Mouse (Mus musculus): Measurements from ENCODE around the gene Wbp11. TPM values are rescaled to one million over a fixed set of nuclear protein-coding genes. Genes with fewer than 3 reads are reported as not detected.

Wbp11 gene
- polyA plus RNA-seq, 1 experiment from 2014 or later: 165 TPM

DNA sequence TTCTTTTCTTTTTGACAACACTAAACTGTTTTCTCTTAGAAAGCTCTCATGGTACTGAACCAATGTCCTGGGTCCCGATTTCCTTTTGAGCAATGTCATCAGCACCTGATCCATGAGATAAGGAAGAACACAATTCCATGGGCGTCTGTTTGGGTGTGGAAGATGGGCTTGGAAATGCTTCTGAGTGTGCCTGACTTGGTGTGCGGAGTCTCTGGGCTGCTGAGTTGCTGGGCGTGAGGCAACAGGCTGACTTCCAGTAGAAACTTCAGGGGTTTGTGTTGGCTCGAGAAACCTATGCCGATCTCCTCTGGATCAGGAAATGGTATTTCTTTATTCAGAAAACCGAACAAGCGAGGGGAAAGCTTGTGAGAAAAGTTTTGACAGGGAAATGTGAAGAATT lies 58.9 kb downstream of the Wbp11 start:
- Histone ChIP-seq H3K27ac (ENCODE audit: low read depth, low read length) (no peak overlapping the region), H3K9ac (ENCODE audit: low read depth, low read length) (no peak overlapping the region)
- DNase-seq (ENCODE audit: low spot score): no peak

GRCm38 (mm10) chr6:136763912-136764311 lies 64.1 kb downstream of the Wbp11 start:
- Histone ChIP-seq H3K4me2 (no peak overlapping the region), H3K27ac (ENCODE audit: low read depth, low read length) (no peak overlapping the region)
- ATAC-seq (replicated peaks; ENCODE audit: low FRiP score): no peak

More for the DNA sequence above, 58.9 kb downstream of the Wbp11 start:
- Histone ChIP-seq H3K4me2 (no peak overlapping the region), H3K4me3 (ENCODE audit: low read depth, low read length) (no peak overlapping the region), H3K27me3 (replicated peaks; ENCODE audit: control insufficient read depth, insufficient read depth, low read length) (no peaks in the 10 kb centered on the region), H3K9me3 (ENCODE audit: control insufficient read depth, low read length) (no peaks in the 10 kb centered on the region), H3K4me1 (replicated peaks; ENCODE audit: control insufficient read depth, insufficient read depth, low read length) (no peaks in the 10 kb centered on the region), H3K36me3 (ENCODE audit: control insufficient read depth, insufficient read depth, low read length) (no peaks in the 10 kb centered on the region)
- ATAC-seq (replicated peaks; ENCODE audit: low FRiP score): no peak
- WGBS: 77% methylated on average over 8 of the region's 8 CpGs

More at GRCm38 (mm10) chr6:136763912-136764311, 64.1 kb downstream of the Wbp11 start:
- Histone ChIP-seq H3K4me1 (replicated peaks; ENCODE audit: control insufficient read depth, insufficient read depth, low read length) (no peaks in the 10 kb centered on the region), H3K4me3 (ENCODE audit: low read depth, low read length) (no peak overlapping the region), H3K27me3 (replicated peaks; ENCODE audit: control insufficient read depth, insufficient read depth, low read length) (no peaks in the 10 kb centered on the region), H3K9ac (ENCODE audit: low read depth, low read length) (no peak overlapping the region), H3K9me3 (ENCODE audit: control insufficient read depth, low read length) (no peaks in the 10 kb centered on the region), H3K36me3 (ENCODE audit: control insufficient read depth, insufficient read depth, low read length) (no peaks in the 10 kb centered on the region)
- WGBS: 52% methylated on average over 1 of the region's 1 CpGs
- no peak for DNase-seq (ENCODE audit: low spot score)

Small RNAs within 50 kb of the gene (microRNA-seq; reads per million reads assigned to microRNA genes)
- gene Gm44364 (ENCODE audit: borderline number of aligned reads): not detected

Other genes with a start within 250 kb of the Wbp11 start
- gene Plbd1, start 166.3 kb downstream of the Wbp11 start, polyA plus RNA-seq (2014; fragmentation: Nextera tagmentation; extraction: Ambion mirVana): 0.86 and 1.2 TPM in 2 replicates
- 0.08 TPM in 1 of 2 replicates, not detected in the other for gene Gucy2c, start 46.5 kb downstream of the Wbp11 start, polyA plus RNA-seq (2014; fragmentation: Nextera tagmentation; extraction: Ambion mirVana)
- gene Hist4h4, start 23.8 kb downstream of the Wbp11 start, polyA plus RNA-seq (2014; fragmentation: Nextera tagmentation; extraction: Ambion mirVana): 0.43 and 0.88 TPM in 2 replicates
- 186 and 193 TPM in 2 replicates for gene H2afj, start 20.0 kb downstream of the Wbp11 start, polyA plus RNA-seq (2014; fragmentation: Nextera tagmentation; extraction: Ambion mirVana)
- 2.3 and 2.6 TPM in 2 replicates for gene BC049715, start 607 bp downstream of the Wbp11 start, polyA plus RNA-seq (2014; fragmentation: Nextera tagmentation; extraction: Ambion mirVana)
- not detected in 2 replicates for gene Smco3, start 7.2 kb upstream of the Wbp11 start, polyA plus RNA-seq (2014; fragmentation: Nextera tagmentation; extraction: Ambion mirVana)
- gene Art4, start 29.5 kb upstream of the Wbp11 start, polyA plus RNA-seq (2014; fragmentation: Nextera tagmentation; extraction: Ambion mirVana): 8.7 and 11.1 TPM in 2 replicates
- 7.7 and 8.2 TPM in 2 replicates for gene Mgp, start 47.6 kb upstream of the Wbp11 start, polyA plus RNA-seq (2014; fragmentation: Nextera tagmentation; extraction: Ambion mirVana)
- 0.22 and 0.34 TPM in 2 replicates for gene Erp27, start 93.9 kb upstream of the Wbp11 start, polyA plus RNA-seq (2014; fragmentation: Nextera tagmentation; extraction: Ambion mirVana)
- not detected in 2 replicates for gene Pde6h, start 95.6 kb upstream of the Wbp11 start, polyA plus RNA-seq (2014; fragmentation: Nextera tagmentation; extraction: Ambion mirVana)
- 181 and 183 TPM in 2 replicates for gene Arhgdib, start 113.7 kb upstream of the Wbp11 start, polyA plus RNA-seq (2014; fragmentation: Nextera tagmentation; extraction: Ambion mirVana)

All from liver, embryonic 11.5 days (tissue).